Mouse (Mus musculus): ENCODE measurements around the gene Cbarp.

The Cbarp gene

GRCm38 (mm10) chr10:80140666-80141035, at the start of gene Cbarp:
Gene Cbarp, minus strand, starts transcription at chr10:80140835.
- DNase-seq (ENCODE audit: low spot score): no peak

- no peak for DNase-seq (ENCODE audit: low spot score)
These were observed 49.4 kb upstream of the Cbarp start for GRCm38 (mm10) chr10:80189999-80190398.

GRCm38 (mm10) chr10:80188453-80189024, 47.9 kb upstream of the Cbarp start:
- DNase-seq (ENCODE audit: low spot score): no peak

GRCm38 (mm10) chr10:80187739-80188138, 47.1 kb upstream of the Cbarp start:
- no peak for DNase-seq (ENCODE audit: low spot score)

GRCm38 (mm10) chr10:80186649-80187048, 46.0 kb upstream of the Cbarp start:
- no peak for DNase-seq (ENCODE audit: low spot score)

GRCm38 (mm10) chr10:80182547-80182946, 41.9 kb upstream of the Cbarp start:
- no peak for DNase-seq (ENCODE audit: low spot score)

GRCm38 (mm10) chr10:80180823-80181222, 40.2 kb upstream of the Cbarp start:
- DNase-seq (ENCODE audit: low spot score): no peak

GRCm38 (mm10) chr10:80180288-80180687, 39.7 kb upstream of the Cbarp start:
- no peak for DNase-seq (ENCODE audit: low spot score)

- DNase-seq (ENCODE audit: low spot score): no peak
These were observed 38.7 kb upstream of the Cbarp start, which contains the start of gene Efna2 for GRCm38 (mm10) chr10:80179068-80180051. Gene Efna2, plus strand, starts transcription at chr10:80179482.

- no peak for DNase-seq (ENCODE audit: low spot score)
These were observed 37.0 kb upstream of the Cbarp start for GRCm38 (mm10) chr10:80177441-80178279.

- no peak for DNase-seq (ENCODE audit: low spot score)
These were observed 35.7 kb upstream of the Cbarp start for GRCm38 (mm10) chr10:80176270-80176834.

- DNase-seq (ENCODE audit: low spot score): no peak
These were observed 35.1 kb upstream of the Cbarp start for GRCm38 (mm10) chr10:80175536-80176269.

GRCm38 (mm10) chr10:80174705-80175104, 34.1 kb upstream of the Cbarp start:
- no peak for DNase-seq (ENCODE audit: low spot score)

- DNase-seq (ENCODE audit: low spot score): no peak
These were observed 33.5 kb upstream of the Cbarp start for GRCm38 (mm10) chr10:80173955-80174640.

GRCm38 (mm10) chr10:80173358-80173757, 32.7 kb upstream of the Cbarp start:
- DNase-seq (ENCODE audit: low spot score): no peak

- peak; percentile 81 for DNase-seq (ENCODE audit: low spot score)
These were observed 32.1 kb upstream of the Cbarp start, which contains the start of gene 1600002K03Rik for GRCm38 (mm10) chr10:80172527-80173292. Gene 1600002K03Rik, plus strand, starts transcription at chr10:80172944.

GRCm38 (mm10) chr10:80171760-80172526, 31.3 kb upstream of the Cbarp start:
- no peak for DNase-seq (ENCODE audit: low spot score)

- no peak for DNase-seq (ENCODE audit: low spot score)
These were observed 30.6 kb upstream of the Cbarp start for GRCm38 (mm10) chr10:80171252-80171651.

- no peak for DNase-seq (ENCODE audit: low spot score)
These were observed 30.0 kb upstream of the Cbarp start for GRCm38 (mm10) chr10:80170601-80171021.

Data from urinary bladder, postnatal 25 days (tissue).